Mouse (Mus musculus) MEL (cell line): Measurements from ENCODE around the gene Amotl1. TPM values are rescaled to one million over a fixed set of nuclear protein-coding genes. Genes with fewer than 3 reads are reported as not detected.

Experiments
- DNase-seq: peaks from one replicate; pipeline ENCODE4 v3.0.0; 2011; ENCODE audit warnings: low read depth, low spot score
- H3K27ac ChIP-seq: 2 replicates; pipeline ENCODE4 v1.5.1; 2012; ENCODE audit warnings: low read depth, mild to moderate bottlenecking, control low read depth, low read length, moderate library complexity; ENCODE audit not compliant: control insufficient read depth
- H3K27me3 ChIP-seq, 2 experiments: fragments of 150-350 bp in 1 of 2; sonication (generic) in 1 of 2; 2 replicates each; pipeline ENCODE4 v1.6.1; 2012; ENCODE audit warnings: low read length in 2 of 2, mild to moderate bottlenecking in 2 of 2, improper control_type of control experiment in 1 of 2, moderate library complexity in 1 of 2; ENCODE audit not compliant: insufficient read depth in 2 of 2, control insufficient read depth in 1 of 2
- H3K36me3 ChIP-seq, 2 experiments: 2 replicates each; pipeline ENCODE4 v1.6.1; 2012 to 2014; ENCODE audit warnings: low read length in 2 of 2, improper control_type of control experiment in 1 of 2, inconsistent platforms in 1 of 2, mild to moderate bottlenecking in 1 of 2; ENCODE audit not compliant: insufficient read depth in 2 of 2, control insufficient read depth in 1 of 2
- H3K4me1 ChIP-seq, 2 experiments: fragments of 150-350 bp in 1 of 2; sonication (generic) in 1 of 2; 2 replicates each; pipeline ENCODE4 v1.6.1; 2012; ENCODE audit warnings: low read length in 2 of 2, improper control_type of control experiment in 1 of 2, mild to moderate bottlenecking in 1 of 2; ENCODE audit not compliant: insufficient read depth in 2 of 2, control insufficient read depth in 1 of 2
- H3K4me3 ChIP-seq, 2 experiments: fragments of 150-350 bp in 1 of 2; sonication (generic) in 1 of 2; 2 replicates each; pipeline ENCODE4 v1.5.1; 2012; ENCODE audit warnings: low read depth in 2 of 2, low read length in 2 of 2, mild to moderate bottlenecking in 2 of 2, moderate library complexity in 2 of 2, control low read depth in 1 of 2, improper control_type of control experiment in 1 of 2; ENCODE audit not compliant: control insufficient read depth in 1 of 2, insufficient read depth in 1 of 2
- H3K79me2 ChIP-seq: 2 replicates; pipeline ENCODE4 v1.6.1; 2012; ENCODE audit warnings: mild to moderate bottlenecking, low read length, moderate library complexity; ENCODE audit not compliant: control insufficient read depth, poor library complexity, insufficient read depth
- H3K9ac ChIP-seq: 2 replicates; pipeline ENCODE4 v1.6.1; 2012; ENCODE audit warnings: low read depth, mild to moderate bottlenecking, control low read depth, low read length, moderate library complexity; ENCODE audit not compliant: control insufficient read depth, poor library complexity, severe bottlenecking
- H3K9me3 ChIP-seq: fragments of 150-350 bp; sonication (generic); replicated peaks from 2 replicates; pipeline ENCODE4 v1.6.1; 2012; ENCODE audit warnings: mild to moderate bottlenecking, low read length, improper control_type of control experiment, moderate library complexity; ENCODE audit not compliant: insufficient read depth
- CHD2 ChIP-seq: IDR thresholded peaks from 2 replicates; pipeline ENCODE4 v1.6.1; 2011; ENCODE audit warnings: low read length, improper control_type of control experiment
- EP300 ChIP-seq, 2 experiments: IDR thresholded peaks; 2 replicates each; pipeline ENCODE4 v1.6.1; 2011; ENCODE audit warnings: improper control_type of control experiment in 2 of 2, low read length in 2 of 2, low read depth in 1 of 2, mild to moderate bottlenecking in 1 of 2
- ETS1 ChIP-seq: IDR thresholded peaks from 2 replicates; pipeline ENCODE4 v1.6.1; 2012; ENCODE audit warnings: low read depth, mild to moderate bottlenecking, inconsistent platforms, low read length, improper control_type of control experiment, moderate library complexity
- GABPA ChIP-seq: IDR thresholded peaks from 2 replicates; pipeline ENCODE4 v1.6.1; 2012; ENCODE audit warnings: low read depth, mild to moderate bottlenecking, inconsistent platforms, low read length, improper control_type of control experiment, moderate library complexity
- GATA1 ChIP-seq: IDR thresholded peaks from 2 replicates; pipeline ENCODE4 v1.6.1; 2011; ENCODE audit warnings: low read depth, low read length, improper control_type of control experiment
- HCFC1 ChIP-seq: IDR thresholded peaks from 2 replicates; pipeline ENCODE4 v1.6.1; 2012; ENCODE audit warnings: low read depth, mild to moderate bottlenecking, inconsistent platforms, low read length, improper control_type of control experiment, moderate library complexity
- MAFK ChIP-seq: IDR thresholded peaks from 2 replicates; pipeline ENCODE4 v1.6.1; 2011; ENCODE audit warnings: low read depth, mild to moderate bottlenecking, low read length, improper control_type of control experiment, borderline replicate concordance
- MAX ChIP-seq: IDR thresholded peaks from 2 replicates; pipeline ENCODE4 v1.6.1; 2011; ENCODE audit warnings: low read length, improper control_type of control experiment
- MEF2A ChIP-seq: IDR thresholded peaks from 2 replicates; pipeline ENCODE4 v1.6.1; 2014; ENCODE audit warnings: low read depth, mild to moderate bottlenecking, inconsistent platforms, low read length, improper control_type of control experiment; ENCODE audit not compliant: poor library complexity, insufficient replicate concordance, severe bottlenecking; ENCODE audit errors: extremely low read depth
- MYB ChIP-seq: IDR thresholded peaks from 2 replicates; pipeline ENCODE4 v1.6.1; 2011; ENCODE audit warnings: mild to moderate bottlenecking, low read depth, low read length, improper control_type of control experiment
- POLR2A ChIP-seq, 2 experiments: IDR thresholded peaks; 2 replicates each; pipeline ENCODE4 v1.6.1; 2011 to 2012; ENCODE audit warnings: low read length in 2 of 2, mild to moderate bottlenecking in 2 of 2, control low read depth in 1 of 2, improper control_type of control experiment in 1 of 2, low read depth in 1 of 2, moderate library complexity in 1 of 2; ENCODE audit not compliant: control insufficient read depth in 1 of 2, insufficient read depth in 1 of 2, poor library complexity in 1 of 2
- POLR2AphosphoS5 ChIP-seq: IDR thresholded peaks from 2 replicates; pipeline ENCODE4 v1.6.1; 2012; ENCODE audit warnings: low read depth, borderline replicate concordance, mild to moderate bottlenecking, inconsistent platforms, low read length, moderate library complexity, mixed read lengths
- TAL1 ChIP-seq: IDR thresholded peaks from 2 replicates; pipeline ENCODE4 v1.6.1; 2012; ENCODE audit warnings: mild to moderate bottlenecking, inconsistent platforms, low read length, moderate library complexity, mixed read lengths
- TBP ChIP-seq: IDR thresholded peaks from 2 replicates; pipeline ENCODE4 v1.8.0; 2011; ENCODE audit warnings: low read depth, low read length, improper control_type of control experiment
- TCF12 ChIP-seq: IDR thresholded peaks from 2 replicates; pipeline ENCODE4 v1.6.1; 2014; ENCODE audit warnings: low read depth, mild to moderate bottlenecking, inconsistent platforms, low read length, improper control_type of control experiment, moderate library complexity
- USF1 ChIP-seq: IDR thresholded peaks from 2 replicates; pipeline ENCODE4 v1.6.1; 2014; ENCODE audit warnings: low read depth, mild to moderate bottlenecking, inconsistent platforms, low read length, improper control_type of control experiment, moderate library complexity
- USF2 ChIP-seq, 2 experiments: IDR thresholded peaks; 2 replicates each; pipeline ENCODE4 v1.6.1; 2011 to 2012; ENCODE audit warnings: improper control_type of control experiment in 2 of 2, low read length in 2 of 2, borderline replicate concordance in 1 of 2, inconsistent platforms in 1 of 2, low read depth in 1 of 2, mild to moderate bottlenecking in 1 of 2; ENCODE audit not compliant: insufficient read depth in 1 of 2
- ZC3H11A ChIP-seq: IDR thresholded peaks from 2 replicates; pipeline ENCODE4 v1.6.1; 2012; ENCODE audit warnings: low read depth, mild to moderate bottlenecking, inconsistent platforms, low read length, improper control_type of control experiment
- polyA plus RNA-seq, 2 experiments: library from polyadenylated mRNA; stranded (reverse) in 1 of 2; unstranded in 1 of 2; fragments of >175 nt in 1 of 2; fragments of >200 nt in 1 of 2; gene quantifications; 2 replicates each; pipeline versions ENCODE4 v1.2.1 to v1.2.4; 2012; ENCODE audit warnings: low replicate concordance in 2 of 2, low read depth in 1 of 2; ENCODE audit not compliant: insufficient read length in 2 of 2, insufficient read depth in 1 of 2, missing spikeins in 1 of 2
- total RNA-seq: library from RNA; depleted of rRNA; stranded (reverse); fragments of 300-350 nt; gene quantifications from 2 replicates; pipeline ENCODE4 v1.2.3, GENCODE M21; 2012

Gene Amotl1
- total and polyA plus RNA-seq, 3 experiments, result 7.4 to 9.3 TPM; not detected in 1

DNA sequence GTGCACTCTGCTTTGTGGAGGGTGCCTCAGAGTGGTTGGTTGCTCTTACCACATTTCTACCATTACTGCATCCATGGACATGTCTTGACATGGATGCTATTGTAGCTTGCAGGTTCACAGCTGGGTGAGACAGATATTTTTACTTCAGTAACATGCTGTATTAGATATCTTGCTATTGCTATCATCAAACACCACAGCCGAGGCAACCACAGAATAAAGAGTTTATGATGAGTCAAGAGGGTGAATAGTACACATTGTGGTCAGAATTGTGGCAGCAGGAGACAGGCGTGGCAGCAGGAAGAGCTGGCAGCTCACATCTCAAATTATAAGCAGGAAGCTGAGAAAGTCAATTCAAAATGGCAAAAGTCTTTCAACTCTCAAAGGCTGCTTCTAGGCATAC is 76.4 kb downstream of the Amotl1 start (continued):
- peak; percentile 75 for TF ChIP-seq HCFC1
- no peak for TF ChIP-seq USF2 (IDR thresholded peaks at IDR 0.05; ENCODE audit: borderline replicate concordance in 1 of 2, insufficient read depth in 1 of 2, low read depth in 1 of 2, low read length in 2 of 2)
- TF ChIP-seq ETS1, result peak; percentile 100
- TF ChIP-seq POLR2AphosphoS5, result no peak
- TF ChIP-seq CHD2, result peak; percentile 66; the same call in 1 of the 2 replicates
- TF ChIP-seq MYB, result peak; percentile 89
- TF ChIP-seq USF1, result no peak
- TF ChIP-seq TAL1, result peak; percentile 100
- TF ChIP-seq, all 39 proteins: peak for 26

DNA sequence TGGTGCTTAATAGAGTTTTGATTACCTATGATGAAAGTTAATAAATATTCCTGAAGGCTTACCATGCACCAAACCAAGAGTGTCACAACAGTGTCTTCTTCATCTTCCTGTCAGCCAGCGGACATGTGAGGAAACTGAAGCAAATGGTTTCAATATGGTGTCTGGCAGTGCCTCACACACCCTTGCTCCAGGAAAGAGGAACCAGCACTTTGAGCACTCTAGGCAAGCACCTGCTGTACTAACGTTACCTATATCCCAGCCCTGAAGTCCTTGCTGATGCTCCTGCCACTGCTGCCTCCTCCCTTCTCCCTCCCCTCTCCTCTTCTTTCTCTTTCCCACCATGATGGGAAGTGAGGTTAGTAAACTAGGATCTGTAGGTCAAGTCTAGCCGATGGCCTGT is 80.4 kb downstream of the Amotl1 start:
- TF ChIP-seq POLR2AphosphoS5 (no peak), USF1 (no peak), MYB (no peak), TCF12 (0 out of 2 replicates have a peak, but pooled peaks have one; percentile 16), MEF2A (no peak), EP300 (IDR thresholded peaks at IDR 0.05; ENCODE audit: low read depth in 1 of 2, low read length in 2 of 2) (0 out of 4 replicates have a peak, but pooled peaks of 1 of the 2 experiments have one; percentile 21), ZC3H11A (no peak)
- DNase-seq, result peak; percentile 56
- Histone ChIP-seq H3K36me3 (peaks cover 0 to 26% of the 10 kb centered on the region in 2 experiments; a peak in 2 of 4 replicates), H3K4me1 (peaks cover 14 to 34% of the 10 kb centered on the region in 2 experiments), H3K27me3 (no peaks in the 10 kb centered on the region), H3K9ac (no peak overlapping the region), H3K9me3 (no peaks in the 10 kb centered on the region), H3K79me2 (no peaks in the 10 kb centered on the region), H3K27ac (no peak overlapping the region), H3K4me3 (no peak overlapping the region)

DNA sequence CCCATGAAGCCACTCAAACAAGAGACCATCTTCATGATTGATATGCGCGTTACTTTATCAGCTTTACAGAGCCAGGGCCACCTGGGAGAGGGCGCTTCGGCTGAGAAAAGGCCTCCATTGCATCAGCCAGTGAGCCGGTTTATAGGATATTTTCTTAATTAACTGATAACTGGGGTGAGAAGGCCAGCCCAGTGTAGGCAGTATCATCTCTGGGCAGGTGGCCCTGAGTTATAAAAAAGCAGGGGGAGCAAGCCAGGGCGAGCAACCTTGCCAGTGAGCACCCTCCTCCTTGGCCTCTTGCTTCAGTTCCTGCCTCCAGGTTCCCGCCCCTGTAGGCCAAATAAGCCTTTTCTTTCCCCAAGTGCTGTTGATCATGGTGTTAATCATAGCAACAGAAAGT is 81.5 kb downstream of the Amotl1 start:
- TF ChIP-seq POLR2A (IDR thresholded peaks at IDR 0.05; ENCODE audit: control insufficient read depth in 1 of 2, insufficient read depth in 1 of 2, low read depth in 1 of 2, low read length in 2 of 2, poor library complexity in 1 of 2) (0 out of 4 replicates have a peak, but pooled peaks of 1 of the 2 experiments have one; percentile 11), EP300 (IDR thresholded peaks at IDR 0.05; ENCODE audit: low read depth in 1 of 2, low read length in 2 of 2) (peak in 1 of 2 experiments; percentile 63; a peak in 2 of 4 replicates), TCF12 (peak; percentile 73; the same call in 1 of the 2 replicates), MAX (0 out of 2 replicates have a peak, but pooled peaks have one; percentile 24), ETS1 (peak; percentile 74), GATA1 (no peak), MAFK (0 out of 2 replicates have a peak, but pooled peaks have one; percentile 27), GABPA (0 out of 2 replicates have a peak, but pooled peaks have one; percentile 37), TBP (no peak)
- TF ChIP-seq, all 39 proteins: peak for 7
- H3K4me1 ChIP-seq, result peaks cover 14 to 30% of the 10 kb centered on the region in 2 experiments
- no peak overlapping the region for H3K9ac ChIP-seq
- H3K36me3 ChIP-seq, result peaks cover 0 to 22% of the 10 kb centered on the region in 2 experiments; a peak in 2 of 4 replicates
- H3K4me3 ChIP-seq, result no peak overlapping the region
- no peak overlapping the region for H3K27ac ChIP-seq
- no peaks in the 10 kb centered on the region for H3K79me2 ChIP-seq
- H3K9me3 ChIP-seq, result no peaks in the 10 kb centered on the region
- DNase-seq, result peak; percentile 38
- H3K27me3 ChIP-seq, result no peaks in the 10 kb centered on the region
